Mouse (Mus musculus): ENCODE data around the gene Alkbh6.
A peak's percentile ranks its signal among the peaks of the same experiment; 100 is the strongest.

- peak; percentile 14; the same call in 1 of the 2 replicates for TF ChIP-seq CTCF (IDR thresholded peaks at IDR 0.05; ENCODE audit: control insufficient read depth, insufficient read depth, low read length)
- 0 out of 2 replicates have a peak, but pooled peaks have one; percentile 34 for TF ChIP-seq POLR2A (IDR thresholded peaks at IDR 0.05; ENCODE audit: borderline replicate concordance, control insufficient read depth, low read depth, low read length)
Measured at GRCm38 (mm10) chr7:30280670-30281138, 27.8 kb upstream of the Alkbh6 start.
